Mouse (Mus musculus) hindbrain, embryonic 10.5 days (tissue): ENCODE data around the gene 1700017B05Rik. TPM values are rescaled to one million over a fixed set of nuclear protein-coding genes. Genes with fewer than 3 reads are reported as not detected.

Experiments
- DNase-seq: peaks from one replicate; pipeline ENCODE4 v3.0.0-alpha.2; 2017; ENCODE audit warnings: low spot score
- H3K27ac ChIP-seq: fragments of 300-500 bp; sonication (generic); 2 replicates; pipeline ENCODE4 v1.5.1; 2016; ENCODE audit warnings: mild to moderate bottlenecking, moderate library complexity
- H3K27me3 ChIP-seq: fragments of 300-500 bp; sonication (generic); 2 replicates; pipeline ENCODE4 v1.6.1; 2016; ENCODE audit warnings: mild to moderate bottlenecking; ENCODE audit not compliant: poor library complexity, insufficient read depth, severe bottlenecking
- H3K36me3 ChIP-seq: fragments of 300-500 bp; sonication (generic); 2 replicates; pipeline ENCODE4 v1.6.1; 2016; ENCODE audit warnings: mild to moderate bottlenecking, moderate library complexity
- H3K4me1 ChIP-seq: fragments of 300-500 bp; sonication (generic); replicated peaks from 2 replicates; pipeline ENCODE4 v1.6.1; 2016; ENCODE audit warnings: mild to moderate bottlenecking
- H3K4me3 ChIP-seq: fragments of 300-500 bp; sonication (generic); 2 replicates; pipeline ENCODE4 v1.5.1; 2016; ENCODE audit warnings: mild to moderate bottlenecking, moderate library complexity
- H3K9me3 ChIP-seq: fragments of 300-500 bp; sonication (generic); 2 replicates; pipeline ENCODE4 v1.6.1; 2016; ENCODE audit warnings: mild to moderate bottlenecking, moderate library complexity
- WGBS: fragments of 180-500 bp; shearing (Covaris S2); methylation state at CpG from one replicate; pipeline ENCODE4 v1.1.7; 2016; 5-methylcytosine and 5-hydroxymethylcytosine counted together
- polyA plus RNA-seq: library from polyadenylated mRNA; unstranded; fragments of >200 nt; fragmentation: Nextera tagmentation; extraction: Ambion mirVana; gene quantifications from 2 replicates; pipeline ENCODE4 v1.2.1, GENCODE M21; 2016

1700017B05Rik gene
- polyA plus RNA-seq, 1 experiment from 2014 or later = 10.9 TPM

- WGBS = 33% methylated on average over 8 of the region's 8 CpGs
- no peaks in the 10 kb centered on the region for H3K36me3 ChIP-seq
- H3K27ac ChIP-seq = no peak overlapping the region
- H3K9me3 ChIP-seq = no peaks in the 10 kb centered on the region
- no peak overlapping the region for H3K4me3 ChIP-seq
- H3K4me1 ChIP-seq = peaks cover 77% of the 10 kb centered on the region
- DNase-seq = peak; percentile 26
- H3K27me3 ChIP-seq = peaks cover 27% of the 10 kb centered on the region
Observed at GRCm38 (mm10) chr9:57270399-57270798, 8.0 kb upstream of the 1700017B05Rik start.

- Histone ChIP-seq H3K9me3 (no peaks in the 10 kb centered on the region), H3K27ac (no peak overlapping the region), H3K4me3 (no peak overlapping the region), H3K27me3 (peaks cover 37% of the 10 kb centered on the region), H3K36me3 (no peaks in the 10 kb centered on the region), H3K4me1 (peaks cover 85% of the 10 kb centered on the region)
- 23% methylated on average over 1 of the region's 1 CpGs for WGBS
- DNase-seq = no peak
Observed at GRCm38 (mm10) chr9:57269384-57269783, 7.0 kb upstream of the 1700017B05Rik start.

GRCm38 (mm10) chr9:57268575-57268974 is 6.2 kb upstream of the 1700017B05Rik start:
- Histone ChIP-seq H3K27ac (no peak overlapping the region), H3K9me3 (no peaks in the 10 kb centered on the region), H3K4me3 (no peak overlapping the region), H3K36me3 (no peaks in the 10 kb centered on the region), H3K27me3 (peaks cover 45% of the 10 kb centered on the region), H3K4me1 (peaks cover 79% of the 10 kb centered on the region)
- 15% methylated on average over 3 of the region's 3 CpGs for WGBS
- DNase-seq = no peak

- Histone ChIP-seq H3K27me3 (peaks cover 50% of the 10 kb centered on the region), H3K27ac (no peak overlapping the region), H3K9me3 (no peaks in the 10 kb centered on the region), H3K4me1 (peaks cover 75% of the 10 kb centered on the region), H3K4me3 (no peak overlapping the region), H3K36me3 (no peaks in the 10 kb centered on the region)
- 32% methylated on average over 10 of the region's 10 CpGs for WGBS
- no peak for DNase-seq
Observed at GRCm38 (mm10) chr9:57268078-57268477, 5.7 kb upstream of the 1700017B05Rik start.

- WGBS = 4% methylated on average over 5 of the region's 5 CpGs
- Histone ChIP-seq H3K4me1 (peaks cover 81% of the 10 kb centered on the region), H3K9me3 (no peaks in the 10 kb centered on the region), H3K27me3 (peaks cover 54% of the 10 kb centered on the region), H3K36me3 (no peaks in the 10 kb centered on the region), H3K4me3 (peak overlapping the region; percentile 7; the same call in 1 of the 2 replicates), H3K27ac (0 out of 2 replicates have a peak overlapping the region, but pooled peaks have one; percentile 46)
- peak; percentile 55 for DNase-seq
Observed at GRCm38 (mm10) chr9:57267421-57267820, 5.0 kb upstream of the 1700017B05Rik start.

- Histone ChIP-seq H3K36me3 (no peaks in the 10 kb centered on the region), H3K27me3 (peaks cover 63% of the 10 kb centered on the region), H3K4me1 (peaks cover 81% of the 10 kb centered on the region), H3K9me3 (no peaks in the 10 kb centered on the region), H3K27ac (no peak overlapping the region), H3K4me3 (no peak overlapping the region)
- no peak for DNase-seq
- 43% methylated on average over 5 of the region's 5 CpGs for WGBS
Observed at GRCm38 (mm10) chr9:57265125-57265524, 2.7 kb upstream of the 1700017B05Rik start.

GRCm38 (mm10) chr9:57262795-57263684 is 628 bp upstream of the 1700017B05Rik start:
- H3K36me3 ChIP-seq = peaks cover 10% of the 10 kb centered on the region
- no peaks in the 10 kb centered on the region for H3K9me3 ChIP-seq
- WGBS = 53% methylated on average over 13 of the region's 13 CpGs
- peaks cover 72% of the 10 kb centered on the region for H3K4me1 ChIP-seq
- H3K27ac ChIP-seq = peak overlapping the region; percentile 93
- DNase-seq = no peak
- peaks cover 57% of the 10 kb centered on the region for H3K27me3 ChIP-seq
- H3K4me3 ChIP-seq = peak overlapping the region; percentile 70

GRCm38 (mm10) chr9:57261516-57261912 is 898 bp downstream of the 1700017B05Rik start:
- Histone ChIP-seq H3K27ac (peak overlapping the region; percentile 93), H3K27me3 (peaks cover 54% of the 10 kb centered on the region), H3K4me1 (peaks cover 58% of the 10 kb centered on the region), H3K36me3 (peaks cover 25% of the 10 kb centered on the region), H3K9me3 (no peaks in the 10 kb centered on the region), H3K4me3 (peak overlapping the region; percentile 70)
- under 1% methylated on average over 26 of the region's 26 CpGs for WGBS
- peak; percentile 37 for DNase-seq

GRCm38 (mm10) chr9:57260940-57261339 is 1.5 kb downstream of the 1700017B05Rik start:
- H3K27ac ChIP-seq = no peak overlapping the region
- peak overlapping the region; percentile 70 for H3K4me3 ChIP-seq
- H3K9me3 ChIP-seq = no peaks in the 10 kb centered on the region
- peaks cover 53% of the 10 kb centered on the region for H3K4me1 ChIP-seq
- peaks cover 31% of the 10 kb centered on the region for H3K36me3 ChIP-seq
- WGBS = 19% methylated on average over 12 of the region's 12 CpGs
- no peak for DNase-seq
- peaks cover 49% of the 10 kb centered on the region for H3K27me3 ChIP-seq

GRCm38 (mm10) chr9:57259736-57260135 is 2.7 kb downstream of the 1700017B05Rik start:
- Histone ChIP-seq H3K9me3 (no peaks in the 10 kb centered on the region), H3K27ac (no peak overlapping the region), H3K27me3 (peaks cover 37% of the 10 kb centered on the region), H3K4me1 (peaks cover 44% of the 10 kb centered on the region), H3K4me3 (no peak overlapping the region), H3K36me3 (peaks cover 38% of the 10 kb centered on the region)
- WGBS = 9% methylated on average over 3 of the region's 3 CpGs
- peak; percentile 86 for DNase-seq

GRCm38 (mm10) chr9:57257627-57258026 is 4.8 kb downstream of the 1700017B05Rik start:
- WGBS = 93% methylated on average over 9 of the region's 9 CpGs
- Histone ChIP-seq H3K27ac (no peak overlapping the region), H3K36me3 (peaks cover 60% of the 10 kb centered on the region), H3K27me3 (peaks cover 17% of the 10 kb centered on the region), H3K4me1 (peaks cover 42% of the 10 kb centered on the region), H3K9me3 (no peaks in the 10 kb centered on the region), H3K4me3 (no peak overlapping the region)
- no peak for DNase-seq

- DNase-seq = no peak
- H3K27me3 ChIP-seq = peaks cover 17% of the 10 kb centered on the region
- no peaks in the 10 kb centered on the region for H3K9me3 ChIP-seq
- no peak overlapping the region for H3K27ac ChIP-seq
- H3K4me1 ChIP-seq = peaks cover 38% of the 10 kb centered on the region
- WGBS = 94% methylated on average over 11 of the region's 11 CpGs
- no peak overlapping the region for H3K4me3 ChIP-seq
- peaks cover 67% of the 10 kb centered on the region for H3K36me3 ChIP-seq
Observed at GRCm38 (mm10) chr9:57256861-57257260, 5.6 kb downstream of the 1700017B05Rik start.

- H3K4me1 ChIP-seq = peaks cover 32% of the 10 kb centered on the region
- no peak overlapping the region for H3K4me3 ChIP-seq
- no peak for DNase-seq
- peaks cover 14% of the 10 kb centered on the region for H3K27me3 ChIP-seq
- 95% methylated on average over 20 of the region's 20 CpGs for WGBS
- H3K9me3 ChIP-seq = no peaks in the 10 kb centered on the region
- H3K36me3 ChIP-seq = peaks cover 70% of the 10 kb centered on the region
- no peak overlapping the region for H3K27ac ChIP-seq
Observed at GRCm38 (mm10) chr9:57256309-57256708, 6.1 kb downstream of the 1700017B05Rik start.
